Mouse (Mus musculus) midbrain, embryonic 13.5 days (tissue): Measurements from ENCODE around the gene Ifit1bl2. TPM values are rescaled to one million over a fixed set of nuclear protein-coding genes. Genes with fewer than 3 reads are reported as not detected.
"Not testable (repeated sequence)": the region's sequence is repeated elsewhere in the genome, so short reads cannot be mapped to it uniquely, and the experiment has no call there.

Experiments
- ATAC-seq: fragments of 200-750 bp; cut with Nextera tagmentation; 2 replicates; pipeline ENCODE4 v1.8.0; 2017; ENCODE audit warnings: mild to moderate bottlenecking, moderate TSS enrichment, moderate library complexity
- H3K27ac ChIP-seq: fragments of 300-500 bp; sonication (generic); 2 replicates; pipeline ENCODE4 v1.5.1; 2015; ENCODE audit warnings: inconsistent platforms, mild to moderate bottlenecking, moderate library complexity
- H3K27me3 ChIP-seq: fragments of 300-500 bp; sonication (generic); 2 replicates; pipeline ENCODE4 v1.6.1; 2015; ENCODE audit warnings: mild to moderate bottlenecking, inconsistent platforms
- H3K36me3 ChIP-seq: fragments of 300-500 bp; sonication (generic); 2 replicates; pipeline ENCODE4 v1.6.1; 2015; ENCODE audit warnings: mild to moderate bottlenecking, inconsistent platforms
- H3K4me1 ChIP-seq: fragments of 300-500 bp; sonication (generic); replicated peaks from 2 replicates; pipeline ENCODE4 v1.6.1; 2015; ENCODE audit warnings: inconsistent platforms
- H3K4me2 ChIP-seq: fragments of 300-500 bp; sonication (generic); replicated peaks from 2 replicates; pipeline ENCODE4 v1.6.1; 2015; ENCODE audit warnings: moderate library complexity, mild to moderate bottlenecking, inconsistent platforms
- H3K4me3 ChIP-seq: fragments of 300-500 bp; sonication (generic); replicated peaks from 2 replicates; pipeline ENCODE4 v1.5.1; 2015; ENCODE audit warnings: mild to moderate bottlenecking, inconsistent platforms
- H3K9ac ChIP-seq: fragments of 300-500 bp; sonication (generic); replicated peaks from 2 replicates; pipeline ENCODE4 v1.6.1; 2015; ENCODE audit warnings: mild to moderate bottlenecking, inconsistent platforms
- H3K9me3 ChIP-seq: fragments of 300-500 bp; sonication (generic); 2 replicates; pipeline ENCODE4 v1.6.1; 2016; ENCODE audit warnings: mild to moderate bottlenecking, inconsistent platforms
- WGBS: fragments of 180-500 bp; shearing (Covaris S2); methylation state at CpG from one replicate; pipeline ENCODE4 v1.1.7; 2015; 5-methylcytosine and 5-hydroxymethylcytosine counted together
- polyA plus RNA-seq: library from polyadenylated mRNA; unstranded; fragments of >200 nt; fragmentation: Nextera tagmentation; extraction: Ambion mirVana; gene quantifications from 2 replicates; pipeline ENCODE4 v1.2.1, GENCODE M21; 2015

The Ifit1bl2 gene
- polyA plus RNA-seq, 1 experiment from 2014 or later, result 0.12 TPM

- WGBS, result 86% methylated on average over 3 of the region's 3 CpGs
- H3K4me2 ChIP-seq, result no peak overlapping the region
Measured at GRCm38 (mm10) chr19:34605472-34605871, 35.1 kb downstream of the Ifit1bl2 start.

GRCm38 (mm10) chr19:34601888-34602287, 38.7 kb downstream of the Ifit1bl2 start, which contains the start of gene Ifit1bl1:
Gene Ifit1bl1, minus strand, starts transcription at chr19:34601956.
- not testable (repeated sequence) for H3K27me3 ChIP-seq, H3K4me3 ChIP-seq, H3K36me3 ChIP-seq, H3K27ac ChIP-seq, H3K4me1 ChIP-seq, H3K4me2 ChIP-seq, ATAC-seq, H3K9ac ChIP-seq, H3K9me3 ChIP-seq
- WGBS, result 30% methylated on average over 1 of the region's 1 CpGs

More at GRCm38 (mm10) chr19:34605472-34605871, 35.1 kb downstream of the Ifit1bl2 start:
- Histone ChIP-seq H3K27ac (no peak overlapping the region), H3K4me3 (no peak overlapping the region), H3K4me1 (no peaks in the 10 kb centered on the region), H3K36me3 (no peaks in the 10 kb centered on the region), H3K9ac (no peak overlapping the region), H3K9me3 (no peaks in the 10 kb centered on the region), H3K27me3 (no peaks in the 10 kb centered on the region)
- no peak for ATAC-seq

GRCm38 (mm10) chr19:34599250-34599649, 41.3 kb downstream of the Ifit1bl2 start:
- not testable (repeated sequence) for H3K9ac ChIP-seq, H3K27ac ChIP-seq, H3K4me2 ChIP-seq, H3K9me3 ChIP-seq, H3K36me3 ChIP-seq, H3K4me3 ChIP-seq, H3K27me3 ChIP-seq, H3K4me1 ChIP-seq, ATAC-seq

DNA sequence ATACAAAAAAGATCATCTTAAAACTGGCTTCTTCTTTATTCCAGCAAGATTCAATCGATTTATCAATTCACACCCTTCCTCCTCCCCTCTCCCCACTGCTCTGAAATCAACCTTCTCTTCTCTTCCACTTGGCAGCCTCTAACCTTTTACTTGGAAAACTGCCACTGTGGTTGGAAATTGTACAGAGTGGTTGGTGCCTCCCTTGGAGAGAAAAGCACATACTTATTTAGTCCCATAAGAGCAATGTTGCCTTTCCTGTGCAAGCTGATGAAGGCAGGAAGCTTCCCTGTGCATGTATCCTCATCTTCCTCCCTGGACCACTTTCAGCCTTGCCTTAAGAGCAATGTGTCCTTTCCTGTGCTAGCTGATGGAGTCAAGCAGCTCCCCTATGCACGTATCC, 42.2 kb downstream of the Ifit1bl2 start:
- Histone ChIP-seq H3K27me3 (no peaks in the 10 kb centered on the region), H3K4me3 (no peak overlapping the region), H3K27ac (no peak overlapping the region), H3K36me3 (no peaks in the 10 kb centered on the region), H3K4me2 (no peak overlapping the region), H3K9me3 (no peaks in the 10 kb centered on the region), H3K4me1 (no peaks in the 10 kb centered on the region), H3K9ac (no peak overlapping the region)
- WGBS, result 88% methylated on average over 2 of the region's 2 CpGs
- ATAC-seq, result no peak

DNA sequence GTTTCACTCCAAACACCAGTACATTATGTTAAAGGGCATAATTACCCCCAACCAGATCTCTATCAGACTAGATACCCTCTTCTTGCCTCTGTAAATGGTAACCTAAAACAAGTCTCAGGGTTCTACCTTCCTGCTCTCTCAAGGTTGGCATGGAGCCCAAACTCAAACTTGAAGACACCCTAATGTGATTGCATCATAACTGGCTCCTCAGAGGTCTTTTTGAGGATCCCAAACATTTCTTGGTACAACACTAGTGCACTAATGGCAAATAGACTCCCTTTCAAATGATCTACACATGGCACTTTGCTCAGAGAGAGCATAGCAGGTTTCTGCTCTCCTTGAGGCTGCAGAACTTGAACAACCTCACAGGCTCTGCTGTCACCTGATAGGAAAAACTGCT, 43.7 kb downstream of the Ifit1bl2 start:
- Histone ChIP-seq H3K9me3 (no peaks in the 10 kb centered on the region), H3K9ac (no peak overlapping the region), H3K4me1 (no peaks in the 10 kb centered on the region), H3K27ac (no peak overlapping the region), H3K4me2 (no peak overlapping the region), H3K36me3 (no peaks in the 10 kb centered on the region), H3K27me3 (no peaks in the 10 kb centered on the region), H3K4me3 (no peak overlapping the region)
- no peak for ATAC-seq

- H3K27me3 ChIP-seq, H3K36me3 ChIP-seq, H3K9me3 ChIP-seq, H3K4me1 ChIP-seq, ATAC-seq, H3K4me2 ChIP-seq, H3K9ac ChIP-seq, H3K4me3 ChIP-seq, H3K27ac ChIP-seq: not testable (repeated sequence)
- 85% methylated on average over 3 of the region's 3 CpGs for WGBS
Measured at GRCm38 (mm10) chr19:34594523-34594922, 46.0 kb downstream of the Ifit1bl2 start.

- H3K4me3 ChIP-seq, result no peak overlapping the region
- H3K36me3 ChIP-seq, result no peaks in the 10 kb centered on the region
- no peak overlapping the region for H3K4me2 ChIP-seq
- no peak overlapping the region for H3K27ac ChIP-seq
- no peak for ATAC-seq
- H3K9ac ChIP-seq, result no peak overlapping the region
- H3K27me3 ChIP-seq, result no peaks in the 10 kb centered on the region
- no peaks in the 10 kb centered on the region for H3K4me1 ChIP-seq
- WGBS, result 92% methylated on average over 2 of the region's 2 CpGs
- H3K9me3 ChIP-seq, result no peaks in the 10 kb centered on the region
Measured at GRCm38 (mm10) chr19:34593456-34593855, 47.1 kb downstream of the Ifit1bl2 start.

DNA sequence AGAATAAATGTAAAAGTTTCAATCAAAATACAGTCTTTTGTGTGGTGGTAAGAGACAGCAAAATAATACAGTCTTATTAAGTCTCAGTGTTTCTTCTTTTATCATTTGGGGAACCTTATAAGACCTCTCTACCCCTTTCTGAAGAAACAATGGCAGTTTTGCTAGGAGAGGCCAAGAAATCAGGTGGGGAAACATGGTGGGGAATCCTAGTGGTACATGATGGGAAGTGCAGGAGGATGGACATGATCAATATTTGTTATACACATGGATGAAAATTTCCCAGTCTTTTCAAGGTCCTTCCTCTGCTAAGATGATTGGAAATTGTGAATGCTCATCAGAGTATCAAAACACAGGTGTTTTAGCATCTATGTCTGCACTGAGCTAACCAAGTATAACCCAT, 51.6 kb downstream of the Ifit1bl2 start:
- H3K4me1 ChIP-seq, result no peaks in the 10 kb centered on the region
- no peak overlapping the region for H3K4me2 ChIP-seq
- no peaks in the 10 kb centered on the region for H3K27me3 ChIP-seq
- H3K27ac ChIP-seq, result no peak overlapping the region
- no peak for ATAC-seq
- no peak overlapping the region for H3K9ac ChIP-seq
- no peak overlapping the region for H3K4me3 ChIP-seq
- no peaks in the 10 kb centered on the region for H3K36me3 ChIP-seq
- no peaks in the 10 kb centered on the region for H3K9me3 ChIP-seq

DNA sequence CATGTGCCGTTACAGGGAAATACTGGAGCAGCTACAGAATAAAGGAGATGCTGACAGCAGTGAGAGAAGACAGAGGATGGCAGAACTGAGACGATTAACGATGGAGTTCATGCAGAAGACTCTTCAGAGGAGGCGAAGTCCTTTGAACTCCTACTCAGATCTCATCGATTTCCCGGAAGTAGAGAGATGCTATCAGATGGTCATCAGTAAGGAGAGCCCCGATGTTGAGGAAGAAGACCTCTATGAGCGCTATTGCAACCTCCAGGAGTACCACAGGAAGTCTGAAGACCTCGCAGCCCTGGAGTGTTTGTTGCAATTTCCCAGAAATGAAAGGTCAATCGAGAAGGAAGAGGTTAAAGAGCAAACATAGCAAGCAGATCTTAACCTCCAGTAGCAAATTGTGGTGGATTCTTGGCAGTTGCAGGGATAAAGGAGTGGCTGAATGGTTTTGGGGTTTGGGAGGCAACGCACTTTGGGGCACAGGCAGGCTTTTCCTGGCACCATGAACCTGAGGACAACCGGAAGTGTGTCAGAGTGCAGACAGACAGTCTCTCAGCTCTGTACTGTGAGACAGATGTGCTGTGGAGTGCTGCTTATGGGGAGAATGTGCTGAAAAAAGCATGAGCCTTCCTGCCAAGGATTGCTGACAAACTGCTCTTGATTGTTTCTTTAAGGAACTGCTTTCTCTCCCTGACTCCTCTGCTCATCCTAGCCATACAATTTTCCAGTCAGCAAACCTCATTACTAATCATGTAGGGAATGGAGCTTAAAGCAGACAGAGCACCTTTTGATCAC, 52.4 kb downstream of the Ifit1bl2 start:
- H3K9ac ChIP-seq, H3K36me3 ChIP-seq, H3K4me3 ChIP-seq, H3K4me1 ChIP-seq, H3K9me3 ChIP-seq, H3K4me2 ChIP-seq, H3K27me3 ChIP-seq, H3K27ac ChIP-seq: not testable (repeated sequence)
- 91% methylated on average over 8 of the region's 12 CpGs for WGBS
- peak; percentile 27; the same call in 1 of the 2 replicates for ATAC-seq

- not testable (repeated sequence) for H3K4me3 ChIP-seq, H3K4me1 ChIP-seq, H3K27me3 ChIP-seq, ATAC-seq, H3K4me2 ChIP-seq, H3K36me3 ChIP-seq, H3K27ac ChIP-seq, H3K9me3 ChIP-seq, H3K9ac ChIP-seq
- 73% methylated on average over 5 of the region's 5 CpGs for WGBS
Measured at GRCm38 (mm10) chr19:34585740-34586458, 54.6 kb downstream of the Ifit1bl2 start.

DNA sequence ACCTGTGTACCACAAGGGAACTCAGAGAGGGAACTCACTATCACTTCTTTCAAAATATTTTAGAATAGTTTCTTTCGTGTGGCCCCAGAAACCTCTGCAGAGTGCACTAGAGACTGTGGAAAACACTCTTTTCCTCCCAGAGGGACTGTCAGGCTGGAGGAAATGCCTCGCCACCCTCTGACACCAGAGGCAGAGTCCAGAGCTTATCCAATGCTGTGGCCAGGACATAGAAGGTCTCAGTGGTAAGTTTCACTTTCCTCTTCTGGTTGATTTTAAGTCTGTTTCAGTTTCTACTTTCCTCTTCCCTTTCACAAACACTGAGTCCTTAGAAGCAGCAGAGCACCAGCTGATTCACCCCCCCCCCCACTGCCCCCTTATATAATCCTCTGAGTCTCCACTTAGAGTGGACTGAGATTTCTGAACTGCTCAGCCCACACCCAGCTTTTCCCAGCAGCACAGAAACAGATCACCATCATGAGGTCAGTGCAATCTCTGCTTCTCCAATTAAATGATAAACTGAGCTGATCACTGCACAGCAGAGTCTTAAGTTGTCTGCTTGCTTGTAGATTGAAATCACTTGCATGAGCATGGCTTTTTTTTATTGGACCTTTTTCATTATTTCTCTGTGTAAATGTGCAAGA, 57.3 kb downstream of the Ifit1bl2 start, which contains the start of gene Ifit3:
Gene Ifit3 (plus strand): TSS at position 406 of the 641 bp plus-strand sequence.
- H3K4me1 ChIP-seq, ATAC-seq, H3K36me3 ChIP-seq, H3K4me2 ChIP-seq, H3K9me3 ChIP-seq, H3K4me3 ChIP-seq, H3K27me3 ChIP-seq, H3K9ac ChIP-seq, H3K27ac ChIP-seq: not testable (repeated sequence)
- WGBS, result 67% methylated on average over 2 of the region's 2 CpGs

GRCm38 (mm10) chr19:34582696-34583095, 57.8 kb downstream of the Ifit1bl2 start:
- H3K27me3 ChIP-seq, H3K4me3 ChIP-seq, ATAC-seq, H3K36me3 ChIP-seq, H3K27ac ChIP-seq, H3K9me3 ChIP-seq, H3K4me2 ChIP-seq, H3K4me1 ChIP-seq, H3K9ac ChIP-seq: not testable (repeated sequence)
- WGBS, result 83% methylated on average over 2 of the region's 2 CpGs
